Mouse (Mus musculus) frontal cortex, adult (tissue): Measurements from ENCODE around the gene Nfic.

ENCODE experiments used
- ATAC-seq: cut with Nextera tagmentation; 2 replicates; pipeline ENCODE4 v1.9.2; 2017; ENCODE audit warnings: mild to moderate bottlenecking, moderate library complexity, mixed read lengths; ENCODE audit not compliant: low TSS enrichment

The Nfic gene

DNA sequence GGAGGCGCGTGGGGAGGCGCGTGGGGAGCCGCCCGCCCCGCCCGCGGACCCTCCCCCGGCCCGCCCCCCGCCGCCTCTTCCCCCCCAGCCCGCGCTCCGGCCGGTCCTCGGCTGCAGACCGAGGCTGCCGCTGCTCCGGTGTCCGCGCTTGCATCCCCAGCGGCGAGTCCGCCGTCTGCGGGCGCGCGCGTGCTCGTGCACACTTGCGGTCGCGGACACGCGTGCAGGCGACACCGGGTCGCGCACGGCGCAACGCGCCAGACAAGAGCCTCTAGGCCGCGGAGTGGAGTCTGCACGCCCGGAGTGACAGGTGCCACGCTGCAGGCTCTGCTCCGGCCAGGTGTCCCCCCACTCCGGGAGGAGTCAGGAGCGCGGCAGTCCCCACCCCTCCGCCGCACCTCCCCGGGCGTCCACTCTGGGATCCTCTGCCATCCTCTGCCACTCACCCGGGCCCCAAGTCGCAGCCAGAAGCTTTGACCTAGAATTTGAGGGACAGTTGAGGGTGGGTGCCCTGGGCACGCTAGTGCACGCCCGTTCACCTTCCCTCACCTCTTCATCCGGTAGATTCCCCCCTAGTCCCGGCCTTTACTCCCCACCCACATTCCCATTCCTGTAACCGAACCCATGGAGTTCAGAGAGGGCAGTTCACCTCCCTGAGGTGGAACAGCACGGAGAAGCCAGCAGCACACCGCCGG, 24.5 kb downstream of the Nfic start:
- no peak for ATAC-seq

- 0 out of 2 replicates have a peak, but pooled peaks have one; percentile 3 for ATAC-seq
Measured at GRCm38 (mm10) chr10:81430141-81430830, 25.1 kb downstream of the Nfic start.

DNA sequence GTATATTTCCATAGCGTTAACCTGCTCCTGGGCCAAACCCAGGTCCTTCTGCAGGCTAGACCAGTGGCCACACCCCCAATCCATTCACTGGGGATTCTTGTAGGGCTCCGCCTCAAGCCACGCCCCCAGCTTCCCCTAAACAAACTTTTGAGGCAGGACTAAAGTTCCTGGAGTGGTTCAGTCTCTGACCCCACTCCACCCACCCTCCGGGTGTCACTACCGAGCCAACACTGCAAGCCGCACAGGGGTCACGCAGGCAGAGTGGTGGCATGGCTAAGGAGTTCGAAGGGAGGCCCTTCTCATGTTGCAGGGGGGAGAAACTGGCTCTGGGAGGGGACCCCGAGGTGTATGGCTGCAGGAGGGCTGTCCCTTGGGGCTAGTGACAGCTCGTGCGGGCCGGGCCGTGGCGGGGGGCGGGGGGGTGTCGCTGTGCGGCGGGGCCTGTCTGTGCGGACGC, 25.8 kb downstream of the Nfic start:
- no peak for ATAC-seq

- no peak for ATAC-seq
Measured at GRCm38 (mm10) chr10:81429092-81429491, 26.3 kb downstream of the Nfic start.

- no peak for ATAC-seq
Measured at GRCm38 (mm10) chr10:81428507-81428870, 26.9 kb downstream of the Nfic start.

DNA sequence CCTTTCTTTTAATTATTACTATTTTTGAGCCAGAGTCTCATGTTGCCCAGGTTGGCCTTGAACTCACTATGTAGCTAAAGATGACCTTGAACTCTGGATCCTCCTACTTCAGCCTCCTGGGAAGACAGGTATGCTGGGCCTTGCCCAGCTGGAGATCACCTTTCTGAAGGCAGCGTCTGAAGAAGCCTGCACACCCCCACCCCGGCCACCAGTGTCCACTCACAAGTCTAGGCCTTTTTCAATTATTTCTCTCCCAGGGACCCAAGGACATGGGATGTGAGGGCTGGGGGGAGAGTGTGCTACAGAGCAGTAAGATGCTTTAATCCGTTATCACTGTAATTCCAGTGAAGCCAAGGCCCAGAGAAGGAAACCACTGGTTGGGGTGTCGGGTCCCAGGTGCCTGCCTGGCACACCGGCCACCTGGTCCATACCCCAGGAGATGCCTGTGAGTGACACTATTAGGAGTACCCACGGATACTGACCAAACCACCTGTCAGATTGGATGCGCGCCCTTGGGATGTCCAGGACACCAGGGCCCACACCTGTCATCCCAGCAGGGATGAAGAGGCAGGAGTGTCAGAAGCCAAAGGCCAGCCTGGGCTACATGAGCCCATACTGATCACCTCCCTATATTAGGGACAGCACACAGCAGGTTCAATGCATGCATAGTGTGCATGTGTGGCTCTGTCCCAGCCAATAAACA, 27.5 kb downstream of the Nfic start:
- no peak for ATAC-seq

GRCm38 (mm10) chr10:81427327-81427726, 28.1 kb downstream of the Nfic start:
- no peak for ATAC-seq

DNA sequence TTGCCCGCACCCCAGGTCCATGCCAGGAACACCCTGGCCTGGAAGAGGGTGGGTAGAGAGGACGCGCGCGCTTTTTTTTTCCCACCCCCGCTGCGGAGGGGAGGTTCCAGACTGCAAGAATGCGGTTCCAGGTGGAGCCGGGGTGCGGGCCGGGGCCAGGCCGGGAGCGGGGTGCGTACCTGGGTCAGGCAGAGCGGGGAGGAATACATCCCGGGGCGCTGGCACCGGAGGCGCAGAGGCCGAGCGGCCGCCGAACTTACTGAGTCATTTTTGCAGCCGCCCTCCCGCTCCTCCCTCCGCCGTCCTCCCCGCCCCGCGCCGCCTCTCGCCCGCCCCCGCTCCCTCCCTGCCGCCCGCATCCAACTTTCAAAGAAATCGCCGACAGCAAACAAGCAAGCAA, 28.5 kb downstream of the Nfic start:
- no peak for ATAC-seq

DNA sequence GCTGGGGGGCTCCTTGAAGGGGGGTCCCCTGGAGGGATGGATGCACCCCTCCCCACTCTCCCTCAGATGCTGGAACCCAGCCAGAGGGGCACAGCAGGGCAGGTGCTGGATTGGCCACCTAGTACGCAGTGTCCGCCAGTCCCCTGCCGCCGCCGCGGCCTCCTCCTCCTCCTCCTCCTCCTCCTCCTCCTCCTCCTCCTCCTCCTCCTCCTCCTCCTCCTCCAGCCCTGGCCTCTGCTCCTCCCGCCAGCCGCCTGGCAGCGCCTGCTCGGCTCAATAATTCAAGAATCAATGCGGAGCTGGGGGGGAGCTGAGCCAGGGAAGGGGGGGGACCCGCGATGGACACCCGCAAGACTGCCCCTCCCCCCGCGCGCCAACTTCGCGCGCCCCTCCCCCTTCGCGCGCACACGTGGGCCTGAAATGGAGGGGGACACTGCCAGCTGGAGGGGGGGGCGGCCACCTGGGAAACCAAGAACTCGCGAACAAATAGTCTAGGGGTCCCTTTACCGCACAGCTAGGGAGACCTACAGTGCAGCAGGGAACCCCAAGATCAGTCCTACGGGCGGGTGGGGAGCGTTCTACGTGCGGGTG, 29.3 kb downstream of the Nfic start:
- ATAC-seq, result no peak

DNA sequence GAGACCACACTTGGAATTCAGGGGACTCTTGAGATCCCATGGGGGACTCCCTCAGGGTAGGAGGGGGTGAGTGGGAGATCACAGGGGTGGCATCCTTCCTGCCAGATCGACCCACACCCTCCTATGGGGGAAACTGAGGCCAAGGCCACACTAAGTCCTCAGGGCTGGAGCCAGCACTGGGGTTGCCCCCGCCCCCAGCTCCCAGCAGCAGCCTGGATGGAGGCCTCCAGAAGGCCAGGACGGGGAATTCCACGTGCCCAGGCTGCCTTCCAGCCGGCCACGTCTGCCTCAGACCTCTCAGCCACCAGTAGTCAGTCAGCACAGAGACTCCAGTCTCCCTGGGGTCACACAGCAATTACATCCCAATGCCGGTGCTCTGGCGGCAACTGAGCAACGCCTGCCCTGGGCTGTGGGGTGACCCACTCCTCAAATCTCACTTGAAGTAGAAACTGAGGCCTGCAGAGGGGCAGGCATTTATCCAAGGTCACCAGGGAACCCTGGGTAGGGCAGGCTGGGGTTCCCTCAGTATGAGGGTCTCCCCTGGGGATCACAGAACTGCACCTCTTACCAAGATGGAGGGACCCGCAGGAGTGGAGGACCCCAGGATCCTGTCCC, 30.1 kb downstream of the Nfic start:
- ATAC-seq, result no peak

DNA sequence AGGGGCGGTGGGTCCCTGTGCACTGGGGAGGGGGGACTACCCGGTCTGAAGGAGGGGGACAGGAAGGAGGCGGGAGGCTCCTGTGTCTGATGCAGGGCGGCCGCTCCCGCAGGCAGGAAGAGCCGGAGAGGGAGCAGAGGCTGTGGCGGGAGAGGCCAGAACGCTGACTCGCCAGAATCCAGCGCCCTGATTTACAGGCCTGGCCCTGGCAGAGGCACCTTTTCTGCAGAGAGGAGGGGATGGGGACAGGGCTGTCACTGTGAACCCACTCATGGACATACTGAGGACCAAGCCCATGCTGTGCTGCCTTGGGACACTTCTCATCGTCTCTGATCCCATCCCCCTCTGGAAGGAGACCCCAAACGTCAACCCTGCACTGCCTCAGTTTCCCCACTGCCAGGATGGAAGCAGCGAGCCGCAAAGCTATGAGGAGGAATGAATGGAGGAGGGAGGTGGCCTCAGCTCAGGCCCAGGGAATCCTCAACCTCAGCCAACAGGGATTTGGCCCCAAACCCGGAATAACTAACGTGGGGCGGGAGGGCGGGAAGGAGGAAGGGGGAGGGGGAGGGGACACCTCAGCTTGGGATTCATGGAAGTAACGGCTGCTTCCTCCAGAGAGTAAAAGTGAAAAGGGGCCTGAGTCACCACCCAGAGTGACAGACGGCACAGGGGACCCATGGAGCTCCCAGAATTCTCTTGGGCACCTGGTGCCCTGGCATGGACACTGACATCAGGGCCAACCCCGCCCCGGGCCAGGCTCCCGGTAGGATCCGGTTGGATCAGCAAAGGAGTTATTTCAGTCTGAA, 31.0 kb downstream of the Nfic start:
- no peak for ATAC-seq

DNA sequence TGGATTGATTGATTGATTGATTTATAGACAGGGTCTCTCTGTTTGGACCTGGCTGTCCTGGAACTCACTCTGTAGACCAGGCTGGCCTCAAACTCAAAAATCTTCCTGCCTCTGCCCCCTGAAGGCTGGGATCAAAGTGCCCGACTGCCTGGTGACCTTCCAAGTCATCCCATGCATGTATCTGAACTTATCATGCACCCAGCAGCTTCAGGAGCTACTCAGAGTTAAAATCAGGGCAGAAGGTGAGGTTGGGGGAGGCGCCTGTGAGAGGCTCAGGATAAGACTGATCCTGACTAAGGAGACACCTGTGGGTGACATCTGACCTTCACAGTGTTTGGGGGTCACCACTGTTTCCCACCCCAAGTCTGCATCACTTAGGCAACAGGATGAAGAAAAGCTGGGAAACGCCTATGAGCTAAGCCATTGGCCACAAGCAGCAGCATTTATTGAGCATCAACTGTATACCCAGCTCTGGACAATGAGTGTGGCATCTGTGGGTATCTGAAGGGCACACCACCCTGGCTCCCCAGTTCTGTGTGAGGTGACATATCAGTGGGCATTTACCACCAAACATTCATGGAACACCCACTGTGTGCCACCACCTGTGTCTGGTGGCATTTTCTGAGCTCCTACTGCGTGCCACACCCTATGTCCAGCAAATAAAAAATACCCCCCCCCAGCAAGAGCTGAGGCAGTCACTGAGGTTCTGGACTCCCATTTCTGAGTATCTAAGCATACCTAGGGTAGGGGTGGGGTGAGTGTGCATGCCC, 31.8 kb downstream of the Nfic start:
- no peak for ATAC-seq

- no peak for ATAC-seq
Measured at GRCm38 (mm10) chr10:81422661-81423217, 32.7 kb downstream of the Nfic start.

GRCm38 (mm10) chr10:81422191-81422590, 33.2 kb downstream of the Nfic start:
- ATAC-seq, result no peak

- no peak for ATAC-seq
Measured at GRCm38 (mm10) chr10:81421797-81422100, 33.7 kb downstream of the Nfic start.

- no peak for ATAC-seq
Measured at GRCm38 (mm10) chr10:81421041-81421796, 34.2 kb downstream of the Nfic start.

- no peak for ATAC-seq
Measured at GRCm38 (mm10) chr10:81420191-81420767, 35.2 kb downstream of the Nfic start.

DNA sequence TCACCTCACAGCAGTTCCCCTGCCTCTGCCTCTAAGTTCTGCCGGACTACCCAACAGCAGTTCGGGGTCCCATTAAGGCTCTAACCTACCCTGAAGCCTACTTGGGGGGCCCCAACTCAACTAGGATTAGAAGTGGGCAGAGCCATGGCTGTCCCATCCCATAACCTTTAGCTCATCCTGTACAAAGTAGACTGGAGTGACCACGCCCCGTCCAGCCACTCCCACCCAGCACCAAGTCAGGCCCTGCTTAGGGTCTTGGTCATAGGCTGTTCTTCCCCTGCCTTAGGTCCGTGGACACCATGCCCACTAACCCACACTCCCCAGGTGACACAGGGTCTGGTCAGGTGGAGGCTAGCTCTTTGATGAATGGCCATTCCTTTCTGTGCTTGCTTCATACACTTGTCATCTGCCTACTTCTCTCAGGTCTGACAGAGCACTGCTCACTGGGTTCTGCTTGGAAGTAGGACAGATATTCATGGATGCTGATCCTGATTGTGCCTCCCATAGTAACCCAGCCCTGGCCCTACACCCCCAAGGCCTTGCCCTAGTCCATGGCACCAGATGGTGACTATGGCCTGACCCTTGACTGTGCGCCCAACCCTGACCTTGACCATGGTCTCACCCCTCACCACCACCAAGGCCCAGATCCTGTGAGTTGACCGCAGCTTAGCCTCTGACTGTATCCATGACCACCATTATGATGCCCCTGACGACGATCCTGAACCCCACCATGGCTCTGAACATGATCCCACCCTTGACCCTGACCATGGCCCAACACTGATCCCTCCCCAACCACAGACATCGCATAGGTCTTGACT, 36.1 kb downstream of the Nfic start:
- no peak for ATAC-seq
